Mouse (Mus musculus) cerebellum, adult 18-20 months (tissue): ENCODE measurements around the gene Rere.
A peak's percentile ranks its signal among the peaks of the same experiment; 100 is the strongest.

Experiments used
- DNase-seq, 2 experiments: peaks; one replicate each; pipeline ENCODE4 v3.0.0; 2021

Rere gene

GRCm38 (mm10) chr4:150559514-150559913 is 278.1 kb downstream of the Rere start:
- DNase-seq, result no peak

- no peak for DNase-seq
Observed at GRCm38 (mm10) chr4:150563281-150563680, 281.8 kb downstream of the Rere start.

- DNase-seq, result no peak
Observed at GRCm38 (mm10) chr4:150566193-150566592, 284.7 kb downstream of the Rere start.

GRCm38 (mm10) chr4:150568318-150569134 is 287.1 kb downstream of the Rere start:
- DNase-seq, result no peak

GRCm38 (mm10) chr4:150569135-150569833 is 287.8 kb downstream of the Rere start:
- DNase-seq, result peak; percentile 76 to 89

- peak in 1 of 2 experiments; percentile 37 for DNase-seq
Observed at GRCm38 (mm10) chr4:150569834-150570571, 288.6 kb downstream of the Rere start.

- DNase-seq, result no peak
Observed at GRCm38 (mm10) chr4:150570793-150571192, 289.3 kb downstream of the Rere start.

GRCm38 (mm10) chr4:150572104-150572691 is 290.8 kb downstream of the Rere start:
- DNase-seq, result no peak

GRCm38 (mm10) chr4:150572938-150573337 is 291.5 kb downstream of the Rere start:
- no peak for DNase-seq

- no peak for DNase-seq
Observed at GRCm38 (mm10) chr4:150575363-150576092, 294.1 kb downstream of the Rere start.

GRCm38 (mm10) chr4:150576339-150576738 is 294.9 kb downstream of the Rere start:
- DNase-seq, result no peak

GRCm38 (mm10) chr4:150578021-150578420 is 296.6 kb downstream of the Rere start:
- DNase-seq, result no peak

- DNase-seq, result no peak
Observed at GRCm38 (mm10) chr4:150581931-150582723, 300.7 kb downstream of the Rere start.

GRCm38 (mm10) chr4:150582966-150583776 is 301.7 kb downstream of the Rere start:
- peak; percentile 52 to 64 for DNase-seq

- no peak for DNase-seq
Observed at GRCm38 (mm10) chr4:150583777-150584135, 302.3 kb downstream of the Rere start.

GRCm38 (mm10) chr4:150585800-150586199 is 304.4 kb downstream of the Rere start:
- DNase-seq, result no peak

- DNase-seq, result no peak
Observed at GRCm38 (mm10) chr4:150586275-150586674, 304.8 kb downstream of the Rere start.

GRCm38 (mm10) chr4:150587597-150588299 is 306.3 kb downstream of the Rere start:
- DNase-seq, result no peak

- no peak for DNase-seq
Observed at GRCm38 (mm10) chr4:150588300-150588621, 306.8 kb downstream of the Rere start.

- no peak for DNase-seq
Observed at GRCm38 (mm10) chr4:150590621-150591282, 309.3 kb downstream of the Rere start.
